Mouse (Mus musculus): ENCODE data around the gene Mga. TPM values are rescaled to one million over a fixed set of nuclear protein-coding genes. Genes with fewer than 3 reads are reported as not detected.

The Mga gene
- total RNA-seq (2015; ENCODE audit: low replicate concordance) (8.3 and 10.5 TPM in 2 replicates), total RNA-seq (2017; ENCODE audit: low replicate concordance) (12.2 and 20.9 TPM in 2 replicates)

DNA sequence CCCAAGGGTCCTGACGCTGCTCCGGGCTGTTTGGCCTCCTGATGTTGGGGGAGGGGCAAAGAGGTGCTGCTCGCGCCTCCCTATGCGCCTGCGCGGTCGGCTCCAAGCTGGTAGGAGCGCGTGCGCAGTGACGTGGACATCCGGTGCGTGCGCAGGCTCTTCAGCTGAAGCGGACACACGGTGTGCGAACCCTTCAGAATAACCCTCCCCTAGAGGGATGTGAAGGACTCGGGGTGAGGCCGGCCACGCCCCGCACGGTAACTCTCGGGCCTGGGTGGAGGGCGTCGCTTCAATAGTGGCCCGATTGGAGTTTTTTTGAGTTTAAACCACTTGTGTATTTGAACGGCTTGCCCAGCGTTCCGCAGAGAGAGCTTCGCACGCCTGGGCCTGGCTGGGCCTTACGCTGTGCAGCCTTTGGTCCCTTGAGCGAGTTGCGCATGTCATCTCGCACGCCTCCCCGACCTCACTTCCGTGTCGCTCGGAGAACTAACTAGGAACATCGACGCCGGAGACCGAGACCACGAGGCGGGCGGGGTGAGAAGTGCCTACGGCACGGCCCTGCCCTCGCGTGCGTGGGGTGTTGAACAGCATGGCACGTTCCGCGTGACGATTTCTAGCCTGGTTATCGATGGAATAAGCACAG, at the start of gene Mga:
TSS of gene Mga (plus strand) at position 139 of the 643 bp plus-strand sequence.
- peak; percentile 92 for ATAC-seq (replicated peaks; ENCODE audit: low FRiP score, poor library complexity, severe bottlenecking)

DNA sequence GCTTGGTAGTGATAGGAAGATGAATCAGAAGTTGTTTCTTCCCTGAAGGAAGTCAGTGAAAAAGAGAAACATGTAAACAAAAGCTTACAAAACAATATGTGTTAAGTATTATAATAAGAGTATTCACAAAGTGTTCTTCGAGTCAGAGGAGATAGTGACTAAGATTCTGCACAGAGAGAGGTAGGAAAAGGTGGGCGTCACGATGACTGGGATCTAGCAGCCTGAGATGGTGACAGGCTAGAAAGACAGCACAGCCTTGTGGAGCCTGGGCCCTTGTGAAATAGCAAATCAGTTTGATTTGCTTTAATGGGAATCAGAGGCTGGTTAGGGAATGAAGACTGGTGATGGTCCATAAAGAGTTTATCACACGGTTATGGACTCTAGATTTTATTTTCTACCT, 43.2 kb upstream of the Mga start:
- no peak for ATAC-seq (replicated peaks; ENCODE audit: low FRiP score, poor library complexity, severe bottlenecking)

DNA sequence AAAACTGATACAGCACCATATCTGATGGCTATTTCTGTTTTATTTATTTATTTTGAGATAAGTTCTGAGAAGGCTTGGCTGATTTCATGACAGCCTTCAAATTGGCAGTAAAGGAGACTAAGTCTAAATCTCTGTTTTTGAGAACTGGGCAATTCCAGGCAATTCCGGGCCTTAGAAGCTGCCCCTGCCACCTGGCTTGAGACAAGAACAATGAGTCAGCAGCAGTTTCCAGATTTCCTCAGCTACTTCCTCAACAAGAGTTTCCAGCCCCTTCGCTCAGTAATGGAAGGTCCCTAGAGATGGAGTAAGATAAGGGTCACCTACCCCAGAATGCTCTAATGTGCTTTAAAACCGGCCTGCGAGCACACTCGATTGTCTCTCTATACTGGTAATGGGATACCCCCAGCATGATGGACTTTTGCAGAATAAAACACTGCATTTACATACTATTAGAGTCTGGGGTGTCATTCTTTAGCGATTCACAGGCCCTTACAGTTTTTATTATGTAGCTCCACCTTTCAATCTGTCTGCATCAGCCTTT, 41.6 kb upstream of the Mga start:
- ATAC-seq (replicated peaks; ENCODE audit: low FRiP score, poor library complexity, severe bottlenecking), result no peak

DNA sequence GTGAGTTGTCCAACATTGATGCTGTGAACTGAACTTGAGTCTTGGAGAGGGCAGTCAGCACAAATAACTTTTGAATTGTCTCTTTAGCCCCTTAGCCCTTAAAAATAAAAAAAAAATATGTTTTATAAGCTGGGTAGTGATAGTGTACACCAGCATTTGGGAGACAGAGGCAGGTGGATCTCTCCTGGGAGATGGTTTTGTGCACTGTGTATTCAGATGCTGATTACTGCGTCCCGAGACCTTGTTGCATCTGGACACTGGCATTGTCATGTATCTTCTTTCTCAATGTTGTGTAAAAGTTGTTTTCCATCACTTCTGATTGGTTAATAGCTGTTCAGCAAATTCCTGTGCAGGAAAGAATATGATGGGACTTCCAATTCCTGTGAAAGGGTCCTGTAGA, 39.7 kb upstream of the Mga start:
- no peak for ATAC-seq (replicated peaks; ENCODE audit: low FRiP score, poor library complexity, severe bottlenecking)

DNA sequence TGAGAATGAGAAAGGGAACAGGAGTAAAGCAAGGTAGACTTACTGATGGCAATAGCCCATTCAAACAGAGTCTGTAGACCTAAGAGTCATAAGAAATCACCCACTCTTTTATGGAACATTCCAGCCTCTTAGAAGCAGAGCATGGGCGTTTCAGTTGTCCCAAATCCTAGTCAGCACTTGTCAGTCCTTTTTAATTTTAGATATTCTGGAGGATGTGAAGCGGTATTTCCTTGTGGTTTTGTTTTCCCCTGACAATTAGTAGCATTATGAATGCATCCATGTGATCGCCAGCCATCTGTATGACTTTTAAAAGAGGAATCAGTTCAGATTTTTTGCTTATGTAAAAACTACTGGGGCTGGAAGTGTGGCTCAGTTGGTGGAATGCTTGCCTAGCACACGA, 32.5 kb upstream of the Mga start:
- ATAC-seq (replicated peaks; ENCODE audit: low FRiP score, poor library complexity, severe bottlenecking), result no peak

DNA sequence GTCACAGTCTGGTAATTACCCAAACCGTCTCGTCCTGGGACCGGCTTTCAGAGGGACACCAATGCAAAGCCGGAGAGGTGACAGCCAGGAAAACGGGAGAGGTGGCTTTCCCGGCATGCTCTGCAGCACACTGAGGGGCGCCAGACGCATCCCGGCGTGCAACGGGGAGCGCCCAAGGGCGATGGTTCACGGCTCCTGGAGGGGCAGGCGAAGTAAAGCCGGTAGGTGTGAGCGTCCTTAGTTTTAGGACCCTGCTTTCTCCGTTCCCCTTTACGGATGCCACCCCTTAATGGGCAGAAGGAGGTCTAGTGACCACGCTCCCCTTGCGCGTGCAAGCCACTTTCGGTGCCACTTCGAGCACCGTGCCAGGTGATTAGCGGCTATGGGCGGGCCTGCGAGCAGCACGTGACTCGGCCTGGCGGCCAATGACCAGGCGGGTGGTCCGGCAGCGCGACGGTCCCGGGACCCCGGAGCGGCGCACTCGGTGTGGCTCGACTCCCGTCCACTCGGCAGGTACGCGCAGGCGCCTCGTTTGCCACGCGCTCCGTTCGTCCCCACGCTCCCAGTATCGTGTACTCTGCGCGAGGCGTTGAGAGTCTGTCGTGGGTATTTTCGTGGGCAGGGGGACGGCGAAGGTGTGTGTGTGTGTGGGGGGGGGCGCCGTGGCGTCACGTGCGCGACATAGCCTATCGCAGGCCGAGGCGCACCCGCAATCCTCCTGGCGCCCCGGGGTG, 24.5 kb upstream of the Mga start:
- peak; percentile 92 for ATAC-seq (replicated peaks; ENCODE audit: low FRiP score, poor library complexity, severe bottlenecking)

DNA sequence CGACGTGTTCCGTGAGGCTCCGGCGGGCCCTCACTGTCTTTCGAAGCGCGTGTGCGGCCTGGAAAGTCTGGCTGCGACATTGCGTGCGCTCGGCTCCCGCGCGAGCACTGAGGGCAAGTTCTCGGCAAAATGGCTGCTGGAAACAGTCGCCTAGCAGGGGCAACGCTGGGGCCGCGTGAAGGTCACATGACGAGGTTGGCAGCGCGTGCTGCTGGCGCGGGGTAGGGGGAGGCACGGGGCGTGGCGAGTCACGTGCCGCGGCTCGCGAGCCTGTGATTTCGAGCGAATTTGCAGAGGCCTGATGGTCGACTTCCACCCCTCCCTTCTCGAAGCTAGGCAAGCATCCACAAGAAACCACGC, 23.9 kb upstream of the Mga start:
- no peak for ATAC-seq (replicated peaks; ENCODE audit: low FRiP score, poor library complexity, severe bottlenecking)

DNA sequence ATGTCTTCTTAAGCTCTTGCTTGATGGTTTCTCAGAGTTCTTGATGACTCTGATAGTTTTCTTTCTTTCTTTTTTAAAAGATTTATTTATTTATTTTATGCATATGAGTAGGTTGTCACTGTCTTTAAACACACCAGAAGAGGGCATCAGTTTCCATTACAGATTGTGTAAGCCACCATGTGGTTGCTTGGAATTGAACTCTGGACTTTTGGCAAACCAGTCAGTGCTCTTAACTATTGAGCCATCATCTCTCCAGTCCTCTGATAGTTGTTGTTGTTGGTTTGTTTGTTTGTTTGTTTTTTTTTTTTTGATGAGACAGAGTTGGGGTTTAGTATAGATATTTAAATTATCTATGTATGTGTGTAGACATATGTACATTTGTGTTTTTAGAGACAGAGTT, 21.0 kb upstream of the Mga start:
- no peak for ATAC-seq (replicated peaks; ENCODE audit: low FRiP score, poor library complexity, severe bottlenecking)

DNA sequence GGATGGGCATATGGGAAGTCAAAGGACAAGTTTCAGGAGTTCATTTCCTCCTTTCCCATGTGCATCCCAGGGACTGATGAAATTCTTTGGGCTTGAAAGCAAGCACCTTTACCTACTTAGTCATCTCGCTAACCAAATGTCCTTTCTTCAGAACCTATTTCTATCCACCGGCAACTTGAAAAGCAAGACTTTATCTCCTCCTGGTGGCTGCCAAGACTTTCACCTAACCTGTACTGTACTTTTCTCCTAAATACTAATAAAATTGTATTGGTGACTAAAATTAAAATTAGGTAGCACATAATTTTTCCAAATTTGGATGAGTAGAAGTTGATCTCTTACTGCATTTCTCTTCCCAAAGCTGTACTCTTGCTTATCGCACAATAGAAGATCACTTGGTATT, 9.8 kb upstream of the Mga start:
- no peak for ATAC-seq (replicated peaks; ENCODE audit: low FRiP score, poor library complexity, severe bottlenecking)

DNA sequence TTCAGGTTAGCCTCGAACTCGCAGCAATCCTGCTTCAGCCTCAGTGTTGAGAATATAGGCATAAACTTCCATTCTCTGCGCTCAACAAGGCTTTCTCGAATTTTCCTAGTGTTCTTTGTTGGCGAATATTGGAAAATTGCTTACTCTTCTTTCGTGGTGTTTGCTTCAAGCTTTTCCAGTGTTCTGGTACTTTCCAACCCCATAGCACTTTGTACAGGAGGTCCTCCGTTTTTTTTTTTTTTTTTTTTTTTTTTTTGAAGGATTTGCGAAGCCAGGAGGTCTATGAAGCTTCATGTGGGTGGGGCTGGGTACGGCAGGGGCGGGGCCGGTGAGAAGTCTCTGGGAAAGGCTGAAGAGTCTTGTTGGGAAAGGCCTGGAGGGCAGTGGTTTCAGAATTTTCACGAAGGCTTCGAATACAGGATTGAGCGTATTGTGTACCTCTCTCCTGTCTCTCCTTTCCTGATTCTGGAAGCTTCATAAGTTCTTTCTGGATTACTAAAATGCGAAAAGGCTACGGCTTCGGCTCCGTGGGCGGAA, 407 bp upstream of the Mga start:
- peak; percentile 75 for ATAC-seq (replicated peaks; ENCODE audit: low FRiP score, poor library complexity, severe bottlenecking)

DNA sequence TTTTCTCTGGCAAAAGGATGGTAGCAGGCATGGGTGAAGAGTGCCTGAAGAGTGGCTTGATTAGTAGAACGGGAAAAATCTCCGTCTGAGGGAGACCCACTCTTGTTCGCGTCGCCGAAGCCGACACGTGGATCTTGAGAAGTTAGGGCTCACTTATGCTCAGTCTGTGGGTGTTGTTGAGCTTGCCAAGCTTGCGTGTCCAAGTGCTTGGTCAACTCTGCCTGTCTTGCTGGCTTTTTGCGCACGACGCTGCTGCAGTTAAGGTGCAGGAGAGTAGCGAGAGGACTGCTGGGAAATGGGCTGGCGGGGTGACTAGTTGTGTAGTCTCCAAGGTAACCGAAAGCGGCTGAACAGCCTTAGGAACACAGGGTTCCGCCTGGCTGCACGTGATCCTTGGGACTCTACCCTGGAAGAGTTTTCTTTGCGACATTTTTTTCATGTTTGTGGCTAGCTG, 1.1 kb downstream of the Mga start:
- peak; percentile 55 for ATAC-seq (replicated peaks; ENCODE audit: low FRiP score, poor library complexity, severe bottlenecking)

DNA sequence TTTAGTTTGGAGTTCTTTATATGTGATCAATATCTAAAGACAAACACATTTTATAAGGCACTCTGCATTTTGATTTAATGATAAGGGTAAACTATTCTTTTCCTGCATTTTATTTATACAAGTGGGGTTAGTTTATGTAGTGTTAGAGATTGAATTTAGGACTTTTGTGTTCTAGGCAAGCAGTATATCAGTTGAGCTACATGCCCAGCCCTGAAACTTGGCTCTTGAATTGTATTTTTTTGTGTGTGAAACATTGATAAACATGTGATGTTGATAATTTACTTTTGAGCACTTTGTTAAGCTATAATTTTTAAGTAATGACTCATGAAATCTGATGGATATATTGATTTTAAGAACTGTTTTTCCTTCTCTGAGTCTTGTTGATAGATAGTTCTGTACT, 19.0 kb downstream of the Mga start:
- ATAC-seq (replicated peaks; ENCODE audit: low FRiP score, poor library complexity, severe bottlenecking), result no peak

DNA sequence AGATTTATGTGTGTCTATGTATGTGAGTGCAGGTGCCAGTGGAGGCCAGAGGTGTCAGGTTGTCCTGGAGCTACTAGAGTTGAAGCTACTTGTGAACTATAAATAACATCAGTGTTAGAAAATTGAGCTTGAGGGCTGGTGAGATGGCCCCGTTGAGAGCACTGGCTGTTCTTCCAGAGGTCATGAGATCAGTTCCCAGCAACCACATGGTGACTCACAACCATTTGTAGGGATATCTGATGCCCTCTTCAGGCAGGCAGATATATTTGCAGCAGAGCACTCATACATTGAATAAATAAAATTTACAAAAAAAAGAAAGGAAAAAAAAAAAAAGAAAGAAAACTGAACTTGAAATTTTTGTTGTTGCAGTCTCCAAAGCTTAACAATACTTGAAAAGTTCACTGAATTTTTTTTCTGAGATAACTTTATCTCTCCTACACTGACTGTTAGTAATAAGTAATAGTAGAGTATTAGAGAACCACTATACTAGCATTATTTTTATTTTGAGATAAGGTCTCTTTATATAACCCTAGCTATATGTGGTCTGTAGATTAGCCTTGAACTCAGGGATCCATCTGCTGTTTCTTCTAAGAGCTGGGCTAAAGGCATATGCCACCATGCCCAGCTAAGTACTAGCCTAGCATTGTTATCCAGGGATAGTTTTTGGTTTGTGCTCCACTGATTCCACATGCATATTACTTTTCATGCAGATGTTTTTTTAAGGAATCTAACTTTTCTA, 20.8 kb downstream of the Mga start:
- ATAC-seq (replicated peaks; ENCODE audit: low FRiP score, poor library complexity, severe bottlenecking), result 0 out of 2 replicates have a peak, but pooled peaks have one; percentile 39

DNA sequence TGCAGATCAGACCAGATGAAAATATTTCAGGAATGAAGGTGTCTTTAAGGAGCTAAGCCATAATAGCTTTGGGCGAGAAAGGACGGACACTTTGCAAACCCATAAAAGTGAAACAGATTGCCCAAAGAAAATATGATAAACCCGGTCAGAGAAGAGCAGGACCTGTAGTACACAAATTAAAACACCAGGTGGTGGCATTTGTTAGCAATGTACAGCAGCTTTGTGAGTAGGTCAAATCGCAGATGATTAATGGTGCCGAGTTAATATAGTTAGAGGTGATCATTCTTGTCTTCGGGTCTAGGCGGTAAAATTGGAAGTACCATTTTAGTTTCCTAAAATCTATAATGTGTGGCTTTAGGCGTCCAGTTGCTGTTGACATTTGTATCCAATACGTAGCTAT, 73.5 kb downstream of the Mga start:
- 0 out of 2 replicates have a peak, but pooled peaks have one; percentile 36 for ATAC-seq (replicated peaks; ENCODE audit: low FRiP score, poor library complexity, severe bottlenecking)

DNA sequence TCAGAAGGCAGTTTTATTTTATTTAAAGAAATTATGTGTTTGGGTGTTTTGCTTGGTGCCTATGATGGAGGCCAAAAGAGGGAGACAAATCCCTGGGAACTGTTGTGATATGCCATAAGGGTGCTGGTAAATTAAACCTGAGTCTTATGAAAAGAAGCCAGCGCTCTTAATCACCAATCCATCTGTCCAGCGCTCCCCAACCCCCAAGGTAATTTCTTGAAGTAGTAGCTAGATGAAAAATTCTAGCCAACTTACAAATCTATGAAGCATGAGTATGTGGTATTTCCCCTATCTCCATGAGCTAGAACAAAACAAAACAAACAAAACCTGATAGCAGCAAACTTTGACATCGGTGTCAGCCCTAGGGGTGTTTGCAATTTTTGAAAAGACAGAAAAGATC, 74.3 kb downstream of the Mga start:
- no peak for ATAC-seq (replicated peaks; ENCODE audit: low FRiP score, poor library complexity, severe bottlenecking)

DNA sequence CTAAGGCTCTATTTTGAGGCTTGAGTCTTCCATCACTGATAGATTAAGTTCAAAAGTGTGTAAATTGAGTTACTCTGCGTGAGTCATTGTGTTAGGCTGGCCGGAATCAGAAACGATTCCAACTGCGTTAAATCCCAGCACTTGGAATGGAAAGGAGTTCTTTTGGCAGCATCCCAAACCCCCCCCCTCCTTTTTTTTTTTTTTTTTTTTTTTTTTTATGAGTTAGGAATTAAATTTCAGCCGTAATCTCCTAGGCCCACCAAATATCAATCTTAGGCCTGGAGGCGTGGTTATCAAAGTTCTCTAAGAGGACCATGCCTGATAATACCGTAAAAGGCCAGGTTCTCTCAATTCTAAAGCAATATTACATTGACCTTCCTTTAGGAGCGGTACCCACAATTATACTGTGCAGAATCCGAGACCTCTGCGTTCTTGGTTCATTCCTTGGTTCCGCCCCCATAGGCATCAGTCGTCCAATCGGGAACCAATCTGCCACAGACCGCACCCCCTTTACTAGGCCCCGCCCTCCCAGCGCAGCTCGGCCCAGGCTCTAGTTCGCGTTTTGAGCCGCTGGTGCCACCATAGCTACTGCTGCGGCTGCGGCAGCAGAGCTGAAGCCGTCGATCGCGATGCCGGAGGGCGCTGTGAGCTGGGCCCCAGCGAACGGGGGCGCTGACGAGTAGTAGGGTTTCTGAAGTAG, 75.0 kb downstream of the Mga start:
- ATAC-seq (replicated peaks; ENCODE audit: low FRiP score, poor library complexity, severe bottlenecking), result peak; percentile 98

DNA sequence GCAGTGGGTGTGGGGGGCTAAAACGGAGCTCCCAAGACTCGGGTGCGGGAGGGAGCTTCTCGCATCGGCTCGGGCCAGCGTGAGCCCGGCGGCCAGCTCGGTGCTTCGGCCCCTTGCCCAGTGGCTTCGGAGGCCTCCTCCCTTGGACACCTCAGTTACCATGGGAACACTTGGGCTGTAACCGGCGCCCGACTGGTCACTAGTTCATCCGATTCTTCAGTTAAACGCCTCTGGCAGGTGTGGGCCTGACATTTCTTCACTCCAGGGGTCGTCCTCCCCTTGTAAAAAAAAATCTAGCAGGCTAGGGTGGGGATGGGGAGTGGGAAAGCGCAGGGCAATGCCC, 75.5 kb downstream of the Mga start, which contains the start of gene Mapkbp1:
TSS of gene Mapkbp1 (plus strand) at position 163 of the 343 bp plus-strand sequence.
- peak; percentile 59 for ATAC-seq (replicated peaks; ENCODE audit: low FRiP score, poor library complexity, severe bottlenecking)

DNA sequence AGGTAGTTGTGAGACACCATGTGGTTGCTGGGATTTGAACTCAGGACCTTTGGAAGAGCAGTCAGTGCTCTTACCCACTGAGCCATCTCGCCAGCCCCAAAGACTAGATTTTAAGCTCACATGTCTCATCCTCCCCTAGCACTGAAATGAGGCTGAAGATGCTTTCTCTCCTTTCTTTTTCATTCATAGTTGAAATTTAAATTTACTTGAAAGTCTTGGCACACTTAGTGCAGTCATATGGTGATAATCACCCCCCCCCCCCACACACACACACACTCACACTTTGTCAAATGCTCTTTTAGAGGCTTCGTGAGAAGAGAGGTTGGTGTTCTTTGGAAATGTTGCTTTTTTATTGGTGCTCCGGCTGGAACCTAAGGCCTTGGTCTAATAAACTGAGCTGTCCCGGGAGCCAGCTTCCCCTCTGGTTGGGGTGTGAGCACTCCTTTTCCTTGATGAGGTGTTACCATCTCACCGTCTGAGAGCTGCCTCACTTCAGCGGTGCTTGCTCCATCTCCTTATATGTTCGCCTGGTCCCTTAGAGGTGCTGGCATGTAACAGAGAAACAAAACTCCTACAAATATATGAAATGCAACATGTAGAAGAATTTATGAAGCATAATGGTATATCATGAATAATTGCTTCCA, 83.4 kb downstream of the Mga start:
- no peak for ATAC-seq (replicated peaks; ENCODE audit: low FRiP score, poor library complexity, severe bottlenecking)

DNA sequence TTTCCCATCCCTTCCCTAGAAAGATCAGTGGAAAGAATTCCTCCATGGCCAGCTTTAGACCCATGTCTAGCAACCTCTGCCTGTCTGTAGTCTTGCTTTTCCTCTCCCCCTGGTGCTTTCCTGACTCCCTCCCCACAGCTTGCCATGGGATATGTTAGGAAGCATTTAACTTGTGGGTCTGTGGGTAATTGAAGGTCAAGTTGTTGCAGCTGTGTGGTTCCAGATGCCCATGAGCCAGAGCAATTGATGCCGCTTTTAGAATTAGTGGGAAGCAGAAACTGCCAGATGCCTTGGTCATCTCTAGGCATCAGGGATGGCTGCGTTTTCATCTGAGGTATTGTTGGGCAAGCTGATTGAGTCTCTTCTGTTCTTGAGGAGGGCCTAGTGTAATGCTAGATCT, 84.6 kb downstream of the Mga start:
- ATAC-seq (replicated peaks; ENCODE audit: low FRiP score, poor library complexity, severe bottlenecking), result no peak
